Mouse (Mus musculus): ENCODE data around the gene Palld. TPM values are rescaled to one million over a fixed set of nuclear protein-coding genes. Genes with fewer than 3 reads are reported as not detected.

Gene Palld
- total and polyA plus RNA-seq, 3 experiments: 0.87 to 7.1 (median 2.6) TPM

DNA sequence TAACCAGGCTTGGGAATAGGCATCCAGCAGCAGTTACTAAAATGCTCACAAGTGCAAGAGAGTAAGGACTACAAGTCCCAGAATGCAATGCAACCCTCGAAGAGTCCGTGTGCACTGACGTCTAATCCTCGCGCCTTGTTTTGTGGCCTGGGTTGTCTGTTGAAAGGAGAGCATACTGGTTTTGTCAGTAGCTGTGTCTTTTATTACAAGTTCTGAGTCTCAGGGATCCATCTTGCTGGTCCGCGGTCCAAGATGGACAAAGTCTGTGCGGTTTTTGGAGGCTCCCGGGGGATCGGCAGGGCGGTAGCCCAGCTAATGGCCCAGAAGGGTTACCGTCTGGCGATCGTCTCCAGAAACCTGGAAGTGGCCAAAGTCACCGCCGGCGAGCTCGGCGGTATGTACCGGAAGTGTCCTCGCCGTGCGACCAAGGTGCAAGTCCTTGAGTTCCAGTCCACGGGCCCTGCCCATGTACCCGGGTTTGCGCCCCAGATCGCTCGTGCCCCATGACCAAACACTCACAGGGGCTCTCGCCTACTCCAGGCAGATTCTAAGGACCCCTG is 414.8 kb downstream of the Palld start, which contains the start of gene Cbr4 (continued):
- TF ChIP-seq GABPA (IDR thresholded peaks at IDR 0.05; ENCODE audit: insufficient replicate concordance, low read depth, low read length): peak; percentile 76; the same call in 1 of the 2 replicates
- TF ChIP-seq PAX5 (IDR thresholded peaks at IDR 0.05; ENCODE audit: low read length): no peak
- TF ChIP-seq MAZ (IDR thresholded peaks at IDR 0.05; ENCODE audit: low read depth, low read length): no peak
- 0 out of 2 replicates have a peak, but pooled peaks have one; percentile 45 for TF ChIP-seq MYC (IDR thresholded peaks at IDR 0.05; ENCODE audit: low read depth, low read length)
- TF ChIP-seq EP300 (IDR thresholded peaks at IDR 0.05; ENCODE audit: low read length): no peak
- TF ChIP-seq UBTF (IDR thresholded peaks at IDR 0.05; ENCODE audit: low read depth, low read length): peak; percentile 73; the same call in 1 of the 2 replicates
- TF ChIP-seq CHD1 (IDR thresholded peaks at IDR 0.05; ENCODE audit: low read depth, low read length): no peak
- TF ChIP-seq NRF1 (IDR thresholded peaks at IDR 0.05; ENCODE audit: low read depth, low read length): peak; percentile 27; the same call in 1 of the 2 replicates

GRCm38 (mm10) chr8:61486923-61487529 is 415.5 kb downstream of the Palld start:
- no peak overlapping the region for H3K9ac ChIP-seq (ENCODE audit: insufficient read depth, low read depth)
- H3K79me2 ChIP-seq (replicated peaks; ENCODE audit: control insufficient read depth, extremely low read depth, insufficient read depth, poor library complexity, severe bottlenecking): no peaks in the 10 kb centered on the region
- peak overlapping the region in 2 of 3 experiments; percentile 83 to 94 for H3K4me3 ChIP-seq (replicated peaks in 1 of 3; ENCODE audit: low read depth in 2 of 3, low read length in 2 of 3, poor library complexity in 1 of 3)
- peaks cover 8 to 18% of the 10 kb centered on the region in 2 experiments for H3K36me3 ChIP-seq (replicated peaks in 1 of 2; ENCODE audit: control insufficient read depth in 1 of 2, insufficient read depth in 1 of 2, low read length in 1 of 2)
- in situ Hi-C loops (cut with MboI; ENCODE audit: low pct_ligation_motif_present, low pct_unique_long_range_greater_than_20kb, low sequenced_read_pairs): no loop called here
- H3K27ac ChIP-seq (ENCODE audit: insufficient read depth, low read depth): no peak overlapping the region
- peak overlapping the region; percentile 57 for H3K4me2 ChIP-seq (ENCODE audit: insufficient read depth, low read depth, poor library complexity, severe bottlenecking)
- no peaks in the 10 kb centered on the region for H3K9me3 ChIP-seq (replicated peaks; ENCODE audit: low read length)
- H3K27me3 ChIP-seq (replicated peaks): no peaks in the 10 kb centered on the region
- H3K4me1 ChIP-seq (ENCODE audit: control insufficient read depth in 1 of 2, insufficient read depth in 2 of 2): peaks cover 3 to 14% of the 10 kb centered on the region in 2 experiments; a peak in 3 of 4 replicates
- no peak for DNase-seq (ENCODE audit: extremely low read depth)
- dilution Hi-C loops (cut with MboI; ENCODE audit: extremely low pct_ligation_motif_present, extremely low pct_unique_long_range_greater_than_20kb, low sequenced_read_pairs): no loop called here
- TF ChIP-seq RAD21 (IDR thresholded peaks at IDR 0.05; ENCODE audit: low read depth, low read length): no peak
- TF ChIP-seq USF2 (conservative IDR thresholded peaks at IDR 0.05; ENCODE audit: low read depth, low read length): no peak
- no peak for TF ChIP-seq TBP (conservative IDR thresholded peaks at IDR 0.05; ENCODE audit: low read depth, low read length)
- no peak for TF ChIP-seq CHD1 (IDR thresholded peaks at IDR 0.05; ENCODE audit: low read depth, low read length)
- no peak for TF ChIP-seq MEF2A (IDR thresholded peaks at IDR 0.05; ENCODE audit: borderline replicate concordance, low read depth, low read length)
- no peak for TF ChIP-seq JUND (conservative IDR thresholded peaks at IDR 0.05; ENCODE audit: low read depth, low read length)
- no peak for TF ChIP-seq KAT2A (IDR thresholded peaks at IDR 0.05; ENCODE audit: insufficient replicate concordance, low read length)
- TF ChIP-seq PAX5 (IDR thresholded peaks at IDR 0.05; ENCODE audit: low read length): no peak
- TF ChIP-seq CTCF (conservative IDR thresholded peaks at IDR 0.05 in 1 of 2, IDR thresholded peaks at IDR 0.05 in 1 of 2; ENCODE audit: low read depth in 2 of 2, low read length in 2 of 2): no peak
- TF ChIP-seq E2F4 (IDR thresholded peaks at IDR 0.05; ENCODE audit: insufficient replicate concordance, low read depth, low read length): no peak
- no peak for TF ChIP-seq JUN (IDR thresholded peaks at IDR 0.05; ENCODE audit: insufficient read depth, low read depth, low read length)
- TF ChIP-seq ZKSCAN1 (IDR thresholded peaks at IDR 0.05; ENCODE audit: borderline replicate concordance, low read depth, low read length): no peak
- no peak for TF ChIP-seq USF1 (IDR thresholded peaks at IDR 0.05; ENCODE audit: low read depth, low read length)
- no peak for TF ChIP-seq POLR2AphosphoS2 (IDR thresholded peaks at IDR 0.05; ENCODE audit: low read depth, low read length)
- no peak for TF ChIP-seq NRF1 (IDR thresholded peaks at IDR 0.05; ENCODE audit: low read depth, low read length)
- no peak for TF ChIP-seq RCOR1 (conservative IDR thresholded peaks at IDR 0.05; ENCODE audit: low read depth, low read length)
- no peak for TF ChIP-seq ELF1 (IDR thresholded peaks at IDR 0.05; ENCODE audit: low read depth, low read length)
- no peak for TF ChIP-seq HCFC1 (IDR thresholded peaks at IDR 0.05; ENCODE audit: low read depth, low read length)
